Mouse (Mus musculus) embryonic fibroblast, embryonic 13.5 days (primary cell): ENCODE data around the gene Prss30. TPM values are rescaled to one million over a fixed set of nuclear protein-coding genes. Genes with fewer than 3 reads are reported as not detected.
"Not testable (repeated sequence)": the region's sequence is repeated elsewhere in the genome, so short reads cannot be mapped to it uniquely, and the experiment has no call there.

Experiments used
- H3K27ac ChIP-seq: 2 replicates; pipeline ENCODE4 v1.5.1; 2012; ENCODE audit warnings: low read length, control low read depth, inconsistent platforms; ENCODE audit not compliant: insufficient read depth
- H3K4me1 ChIP-seq: 2 replicates; pipeline ENCODE4 v1.6.1; 2011; ENCODE audit warnings: low read length; ENCODE audit not compliant: control insufficient read depth, insufficient read depth
- H3K4me3 ChIP-seq: 2 replicates; pipeline ENCODE4 v1.5.1; 2011; ENCODE audit warnings: mild to moderate bottlenecking, control low read depth, low read length; ENCODE audit not compliant: insufficient read depth
- CTCF ChIP-seq: IDR thresholded peaks from 2 replicates; pipeline ENCODE4 v1.5.1; 2011; ENCODE audit warnings: mild to moderate bottlenecking, control low read depth, low read length, moderate library complexity, borderline replicate concordance; ENCODE audit not compliant: insufficient read depth
- POLR2A ChIP-seq: IDR thresholded peaks from 2 replicates; pipeline ENCODE4 v1.6.1; 2011; ENCODE audit warnings: low read depth, mild to moderate bottlenecking, control low read depth, low read length, moderate library complexity
- polyA plus RNA-seq: library from polyadenylated mRNA; stranded (reverse); fragments of >200 nt; gene quantifications from 2 replicates; pipeline ENCODE4 v1.2.4, GENCODE M21; 2011; ENCODE audit warnings: low read depth; ENCODE audit not compliant: missing spikeins, insufficient read length

Prss30 gene
- polyA plus RNA-seq, 1 experiment = not detected

DNA sequence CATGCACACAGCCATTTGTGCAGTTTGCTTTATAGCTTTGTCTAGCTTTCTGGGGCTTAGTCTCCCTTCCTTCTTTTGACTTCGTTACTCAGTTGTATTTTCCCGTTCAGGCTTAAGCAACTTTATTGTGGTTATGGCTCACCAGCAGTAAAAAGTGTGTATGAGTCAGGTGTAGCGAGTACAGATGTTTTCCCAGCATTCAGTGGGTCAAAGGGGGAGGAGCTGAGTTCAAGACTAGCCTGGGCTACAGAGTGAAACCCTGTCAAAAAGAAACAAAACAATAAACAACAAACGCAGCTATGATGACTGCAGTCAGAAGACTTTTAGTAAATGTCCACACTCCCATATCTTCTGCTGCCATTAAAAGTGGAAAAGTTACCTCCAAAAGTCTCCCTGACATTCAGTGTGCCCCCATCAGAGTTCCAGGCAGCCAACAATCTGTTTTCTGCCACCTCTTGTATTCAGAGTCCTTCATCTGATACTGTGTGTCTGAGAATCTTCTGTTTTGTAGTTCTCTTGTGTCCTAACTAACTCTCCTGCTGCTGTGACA lies 18.7 kb downstream of the Prss30 start:
- Histone ChIP-seq H3K4me3 (no peak overlapping the region), H3K4me1 (no peaks in the 10 kb centered on the region), H3K27ac (no peak overlapping the region)
- TF ChIP-seq CTCF = no peak
- TF ChIP-seq POLR2A = no peak

- no peaks in the 10 kb centered on the region for H3K4me1 ChIP-seq
- H3K4me3 ChIP-seq = no peak overlapping the region
- TF ChIP-seq POLR2A = no peak
- TF ChIP-seq CTCF = peak; percentile 95
- no peak overlapping the region for H3K27ac ChIP-seq
These were observed 20.2 kb downstream of the Prss30 start for GRCm38 (mm10) chr17:23960084-23960738.

- Histone ChIP-seq H3K4me1 (no peaks in the 10 kb centered on the region), H3K4me3 (no peak within 1 kb of the TSS), H3K27ac (no peak within 1 kb of the TSS)
- TF ChIP-seq CTCF (no peak), POLR2A (no peak)
These were observed 25.2 kb downstream of the Prss30 start, which contains the start of gene Sbpl for GRCm38 (mm10) chr17:23955174-23955573. Sbpl (minus strand) TSS chr17:23955274.

GRCm38 (mm10) chr17:23950828-23951227 lies 29.5 kb downstream of the Prss30 start:
- not testable (repeated sequence) for H3K4me3 ChIP-seq, H3K4me1 ChIP-seq, H3K27ac ChIP-seq

DNA sequence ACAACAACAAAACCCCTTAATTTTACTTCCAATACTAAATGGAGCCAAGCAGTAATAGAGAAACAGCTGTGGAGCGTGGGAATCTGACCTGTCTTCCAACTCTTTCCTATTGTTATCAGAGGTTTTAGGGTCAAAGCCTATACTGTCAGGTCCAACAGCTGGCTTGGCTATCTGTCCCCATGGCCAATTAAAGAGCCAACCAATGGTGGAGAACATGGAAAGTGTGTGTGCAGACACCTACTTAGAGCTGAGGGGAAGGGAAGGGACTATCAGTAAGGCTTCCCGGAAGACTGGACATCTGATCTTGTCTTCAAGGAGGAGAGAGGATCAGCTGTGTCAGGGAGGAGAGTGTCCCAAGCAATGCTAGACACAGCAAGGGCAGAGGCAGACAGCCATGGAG lies 31.3 kb downstream of the Prss30 start:
- Histone ChIP-seq H3K4me1 (no peaks in the 10 kb centered on the region), H3K27ac (no peak overlapping the region), H3K4me3 (no peak overlapping the region)
- TF ChIP-seq POLR2A = no peak
- TF ChIP-seq CTCF = no peak

GRCm38 (mm10) chr17:23947486-23947885 lies 32.9 kb downstream of the Prss30 start:
- not testable (repeated sequence) for H3K4me3 ChIP-seq, H3K27ac ChIP-seq, H3K4me1 ChIP-seq

- TF ChIP-seq CTCF (no peak), POLR2A (no peak)
- Histone ChIP-seq H3K27ac (no peak within 1 kb of the TSS), H3K4me3 (no peak within 1 kb of the TSS), H3K4me1 (no peaks in the 10 kb centered on the region)
These were observed 39.0 kb downstream of the Prss30 start, which contains the start of gene Sbp for GRCm38 (mm10) chr17:23941372-23941771. Sbp (plus strand) TSS chr17:23941672.

- no peak for TF ChIP-seq CTCF
- no peak for TF ChIP-seq POLR2A
- Histone ChIP-seq H3K4me1 (no peaks in the 10 kb centered on the region), H3K4me3 (no peak overlapping the region), H3K27ac (no peak overlapping the region)
These were observed 49.2 kb downstream of the Prss30 start for GRCm38 (mm10) chr17:23931157-23931556.

DNA sequence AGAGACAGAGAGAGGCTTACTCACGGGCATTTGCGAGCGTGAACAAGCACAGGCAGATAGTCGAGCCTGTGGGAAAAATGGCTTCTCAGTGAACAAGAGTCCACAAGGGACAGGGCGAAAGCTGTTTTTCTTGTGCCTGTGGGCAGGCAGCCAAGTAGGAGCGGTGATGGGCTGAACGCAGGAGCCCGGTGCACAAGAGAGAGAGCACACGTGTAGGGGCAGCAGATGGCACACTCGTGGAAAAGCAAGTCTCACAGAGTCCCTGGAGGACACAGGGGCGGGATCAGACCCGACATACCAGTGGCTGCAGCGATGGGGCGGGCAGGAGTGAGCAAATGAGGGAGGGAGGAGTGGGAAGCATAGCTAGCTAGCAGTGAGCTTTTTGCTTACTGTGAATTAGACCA lies 55.3 kb downstream of the Prss30 start:
- TF ChIP-seq POLR2A = peak; percentile 65
- no peak for TF ChIP-seq CTCF
- Histone ChIP-seq H3K4me1 (peaks cover 4% of the 10 kb centered on the region; the same call in 1 of the 2 replicates), H3K27ac (peak overlapping the region; percentile 56), H3K4me3 (peak overlapping the region; percentile 61)

DNA sequence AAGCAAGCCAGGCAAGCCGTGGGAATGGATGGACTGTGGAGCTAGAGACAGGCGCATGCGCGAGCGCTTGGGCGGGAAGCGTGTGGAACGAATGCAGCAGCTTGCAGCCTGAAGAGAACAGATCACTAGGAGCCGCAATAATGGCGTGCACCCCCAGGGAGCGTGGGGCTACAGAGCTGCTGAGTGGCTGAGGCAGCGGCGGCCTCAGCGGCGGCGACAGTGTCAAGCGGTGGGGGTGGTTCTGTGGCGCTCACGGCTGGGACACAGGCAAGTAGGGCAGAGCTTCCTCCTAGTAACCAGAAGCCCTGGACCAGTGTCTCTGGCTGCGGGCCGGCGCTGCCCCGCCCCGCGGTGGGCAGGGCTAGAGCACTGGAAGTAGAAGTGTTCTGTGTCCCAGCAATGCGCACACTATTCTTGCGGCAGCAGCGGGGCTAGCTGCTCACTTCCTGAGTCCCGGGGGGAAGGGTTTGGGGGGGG lies 55.8 kb downstream of the Prss30 start:
- peak overlapping the region; percentile 7; the same call in 1 of the 2 replicates for H3K27ac ChIP-seq
- no peak for TF ChIP-seq CTCF
- peak; percentile 78 for TF ChIP-seq POLR2A
- H3K4me1 ChIP-seq = peaks cover 4% of the 10 kb centered on the region; the same call in 1 of the 2 replicates

More for the DNA sequence above, 55.8 kb downstream of the Prss30 start:
- H3K4me3 ChIP-seq = peak overlapping the region; percentile 61

Other genes with a start within 250 kb of the Prss30 start
- 5.1 and 6.3 TPM in 2 replicates for gene Paqr4, start 239.7 kb downstream of the Prss30 start, polyA plus RNA-seq
- gene Kremen2, start 234.7 kb downstream of the Prss30 start, polyA plus RNA-seq = not detected in 2 replicates
- gene Flywch1, start 209.0 kb downstream of the Prss30 start, polyA plus RNA-seq = 29.3 and 33.0 TPM in 2 replicates
- gene Flywch2, start 194.5 kb downstream of the Prss30 start, polyA plus RNA-seq = 2.2 and 2.8 TPM in 2 replicates
- 264 and 303 TPM in 2 replicates for gene Srrm2, start 190.0 kb downstream of the Prss30 start, polyA plus RNA-seq
- gene Elob, start 151.4 kb downstream of the Prss30 start, polyA plus RNA-seq = 303 and 364 TPM in 2 replicates
- gene Prss33, start 144.5 kb downstream of the Prss30 start, polyA plus RNA-seq = not detected in 2 replicates
- not detected in 2 replicates for gene Prss32, start 136.7 kb downstream of the Prss30 start, polyA plus RNA-seq
- not detected in 2 replicates for gene Prss41, start 136.4 kb downstream of the Prss30 start, polyA plus RNA-seq
- not detected in 2 replicates for gene Prss21, start 112.5 kb downstream of the Prss30 start, polyA plus RNA-seq
- not detected in 2 replicates for gene Dcpp1, start 99.7 kb downstream of the Prss30 start, polyA plus RNA-seq
- gene Dcpp2, start 99.7 kb downstream of the Prss30 start, polyA plus RNA-seq = not detected in 2 replicates
- gene Dcpp3, start 63.1 kb downstream of the Prss30 start, polyA plus RNA-seq = not detected in 2 replicates
- not detected in 2 replicates for gene Sbp, start 38.9 kb downstream of the Prss30 start, polyA plus RNA-seq
- gene Sbpl, start 25.3 kb downstream of the Prss30 start, polyA plus RNA-seq = not detected in 2 replicates
- gene Prss22, start 17.5 kb upstream of the Prss30 start, polyA plus RNA-seq = 0.62 TPM in 1 of 2 replicates, not detected in the other
- 0.42 TPM in 1 of 2 replicates, not detected in the other for gene Prss27, start 57.6 kb upstream of the Prss30 start, polyA plus RNA-seq
- 80.8 and 83.2 TPM in 2 replicates for gene Kctd5, start 92.9 kb upstream of the Prss30 start, polyA plus RNA-seq
- gene Pdpk1, start 170.4 kb upstream of the Prss30 start, polyA plus RNA-seq = 42.6 and 48.9 TPM in 2 replicates
- 26.6 and 31.7 TPM in 2 replicates for gene Amdhd2, start 183.2 kb upstream of the Prss30 start, polyA plus RNA-seq
- gene Atp6v0c, start 189.1 kb upstream of the Prss30 start, polyA plus RNA-seq = 382 and 460 TPM in 2 replicates
- 10.9 and 14.0 TPM in 2 replicates for gene Tbc1d24, start 225.0 kb upstream of the Prss30 start, polyA plus RNA-seq
- gene Ntn3, start 229.0 kb upstream of the Prss30 start, polyA plus RNA-seq = 2.9 and 4.1 TPM in 2 replicates
- 7.9 and 9.2 TPM in 2 replicates for gene Tedc2, start 240.3 kb upstream of the Prss30 start, polyA plus RNA-seq